Mouse (Mus musculus): Measurements from ENCODE around the gene Faap100. TPM values are rescaled to one million over a fixed set of nuclear protein-coding genes. Genes with fewer than 3 reads are reported as not detected.

Faap100 gene
- polyA plus RNA-seq, 1 experiment from 2014 or later = 47.3 TPM

DNA sequence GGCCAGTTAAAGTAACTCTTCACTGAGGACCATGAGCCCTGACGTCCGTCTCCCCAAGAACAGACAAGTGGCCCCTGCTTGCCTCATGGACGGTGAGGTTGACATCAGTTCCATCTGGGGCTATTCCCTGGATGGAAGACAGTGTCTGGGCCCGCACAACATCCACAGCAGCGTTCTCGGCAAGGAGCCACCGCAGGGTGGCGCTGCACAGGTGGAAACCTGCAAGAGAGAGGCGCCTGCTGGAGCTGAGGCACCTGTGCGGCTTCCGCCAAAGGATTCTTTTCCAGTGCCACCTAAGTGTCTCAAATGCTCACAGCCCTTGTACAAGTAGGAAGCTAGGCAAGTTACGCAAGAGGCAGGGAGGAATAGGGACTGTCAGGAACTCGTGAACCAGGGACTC is 5.5 kb downstream of the Faap100 start:
- Histone ChIP-seq H3K27me3 (no peaks in the 10 kb centered on the region), H3K4me3 (replicated peaks) (no peak overlapping the region), H3K9me3 (no peaks in the 10 kb centered on the region), H3K36me3 (replicated peaks) (peaks cover 76% of the 10 kb centered on the region), H3K27ac (no peak overlapping the region), H3K9ac (no peak overlapping the region), H3K4me2 (no peak overlapping the region), H3K4me1 (peaks cover 19% of the 10 kb centered on the region)
- ATAC-seq (ENCODE audit: low FRiP score) = no peak
- 62% methylated on average over 13 of the region's 13 CpGs for WGBS

DNA sequence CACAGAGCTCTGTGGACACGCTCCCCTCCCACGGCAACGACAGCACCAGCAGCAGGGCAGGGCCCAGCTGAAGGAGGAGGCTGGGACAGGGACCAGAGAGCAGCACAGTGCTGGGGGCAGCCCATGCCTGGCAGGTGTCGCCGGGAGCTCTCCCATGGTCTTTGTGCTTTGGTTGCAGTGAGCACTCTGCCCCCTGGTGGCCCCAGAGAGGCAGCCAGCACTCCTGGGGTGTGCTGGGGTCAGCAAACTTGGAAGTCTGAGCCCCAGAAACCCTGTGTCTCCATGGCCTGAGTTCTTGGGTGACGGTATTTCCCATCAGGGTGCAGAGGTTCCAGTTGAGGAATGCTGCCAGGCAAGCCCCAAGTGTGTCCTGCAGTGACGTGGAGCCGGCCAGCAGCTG is 8.9 kb downstream of the Faap100 start:
- H3K9ac ChIP-seq = 0 out of 2 replicates have a peak overlapping the region, but pooled peaks have one; percentile 5
- H3K4me2 ChIP-seq = no peak overlapping the region
- H3K4me1 ChIP-seq = peaks cover 27% of the 10 kb centered on the region
- peak; percentile 59 for ATAC-seq (ENCODE audit: low FRiP score)
- no peaks in the 10 kb centered on the region for H3K9me3 ChIP-seq
- H3K4me3 ChIP-seq (replicated peaks) = no peak overlapping the region
- no peak overlapping the region for H3K27ac ChIP-seq
- 33% methylated on average over 8 of the region's 8 CpGs for WGBS
- H3K27me3 ChIP-seq = 0 out of 2 replicates have a peak, but pooled peaks cover 3% of the 10 kb centered on the region
- H3K36me3 ChIP-seq (replicated peaks) = peaks cover 54% of the 10 kb centered on the region

DNA sequence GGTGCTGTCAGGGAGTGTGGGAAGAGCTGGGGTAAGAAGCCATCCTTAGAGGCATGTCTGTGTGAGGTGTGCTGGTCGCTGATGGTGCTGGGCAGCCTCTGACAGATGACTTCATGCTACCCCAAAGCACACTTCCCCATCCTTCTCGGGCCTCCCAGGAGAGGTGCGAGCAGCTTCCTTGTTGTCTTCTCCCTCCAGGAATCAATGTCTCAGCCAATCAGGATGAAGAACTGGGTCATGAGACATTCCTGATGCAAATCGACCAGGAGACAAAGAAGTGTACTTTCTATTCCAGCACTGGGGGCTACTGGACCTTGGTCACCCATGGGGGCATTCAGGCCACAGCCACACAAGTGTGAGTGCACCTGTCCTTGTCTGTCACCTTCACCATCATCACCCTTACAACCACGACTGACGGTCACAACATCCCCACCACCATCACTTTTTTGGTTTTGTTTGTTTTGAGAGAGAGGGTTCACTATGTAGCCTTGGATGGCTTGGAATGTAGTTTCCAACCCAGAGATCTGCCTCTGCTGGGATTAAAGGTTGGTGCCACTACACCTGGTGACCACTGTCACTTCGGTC is 12.0 kb downstream of the Faap100 start:
- Histone ChIP-seq H3K4me2 (no peak overlapping the region), H3K27me3 (0 out of 2 replicates have a peak, but pooled peaks cover 3% of the 10 kb centered on the region), H3K9ac (no peak overlapping the region), H3K4me3 (replicated peaks) (no peak overlapping the region), H3K9me3 (no peaks in the 10 kb centered on the region), H3K4me1 (peaks cover 30% of the 10 kb centered on the region), H3K27ac (no peak overlapping the region), H3K36me3 (replicated peaks) (peaks cover 23% of the 10 kb centered on the region)
- 0 out of 2 replicates have a peak, but pooled peaks have one; percentile 10 for ATAC-seq (ENCODE audit: low FRiP score)
- WGBS = 34% methylated on average over 7 of the region's 7 CpGs

DNA sequence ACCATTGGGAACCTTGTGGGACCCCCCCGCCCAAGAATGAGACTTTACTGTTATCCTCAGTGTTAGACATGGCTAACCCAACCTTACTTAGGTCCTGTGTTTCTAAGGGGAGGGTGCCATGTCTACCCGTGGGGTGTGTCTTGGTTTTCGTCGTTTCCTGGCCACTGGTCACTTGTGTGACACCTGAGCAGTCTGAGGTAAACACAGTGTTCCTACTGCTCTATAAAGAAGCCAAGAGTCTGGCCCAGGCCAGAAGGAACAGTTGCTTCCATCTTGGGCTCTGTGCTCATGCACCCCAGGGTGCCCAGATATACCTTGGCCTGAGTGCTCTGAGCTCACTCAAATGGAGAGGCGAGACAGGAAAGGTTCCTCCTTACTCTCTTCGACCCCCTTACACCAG is 15.7 kb downstream of the Faap100 start:
- 0 out of 2 replicates have a peak, but pooled peaks cover 3% of the 10 kb centered on the region for H3K27me3 ChIP-seq
- H3K27ac ChIP-seq = no peak overlapping the region
- 91% methylated on average over 6 of the region's 6 CpGs for WGBS
- H3K9ac ChIP-seq = no peak overlapping the region
- H3K36me3 ChIP-seq (replicated peaks) = no peaks in the 10 kb centered on the region
- H3K9me3 ChIP-seq = no peaks in the 10 kb centered on the region
- ATAC-seq (ENCODE audit: low FRiP score) = no peak
- H3K4me2 ChIP-seq = no peak overlapping the region
- no peak overlapping the region for H3K4me3 ChIP-seq (replicated peaks)
- H3K4me1 ChIP-seq = peaks cover 45% of the 10 kb centered on the region

DNA sequence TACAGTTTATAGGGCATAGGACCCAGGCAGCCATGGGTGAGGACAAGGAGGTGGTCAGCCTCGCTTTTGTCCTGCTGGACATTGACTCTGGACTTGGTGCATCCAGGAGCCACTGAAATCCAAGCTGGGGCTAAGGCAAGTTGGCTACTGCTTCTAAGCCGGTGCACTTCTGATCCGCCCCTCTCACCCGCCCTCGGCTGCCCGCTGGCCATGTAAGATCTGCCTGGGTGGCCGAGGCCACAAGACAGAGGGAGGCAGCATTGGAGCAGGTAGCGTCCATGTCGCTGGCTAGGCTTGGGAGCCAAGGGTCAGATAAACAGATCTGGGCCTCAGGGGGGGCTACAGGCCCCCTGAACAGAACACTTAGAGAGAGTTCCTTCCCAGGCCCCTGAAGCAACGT is 17.3 kb downstream of the Faap100 start, which contains the start of gene Fscn2:
Gene Fscn2 (plus strand): TSS at position 240 of the 400 bp plus-strand sequence.
- ATAC-seq (ENCODE audit: low FRiP score) = no peak
- H3K4me3 ChIP-seq (replicated peaks) = no peak within 1 kb of the TSS
- H3K9me3 ChIP-seq = no peaks in the 10 kb centered on the region
- H3K4me2 ChIP-seq = no peak within 1 kb of the TSS
- H3K9ac ChIP-seq = no peak within 1 kb of the TSS
- H3K27me3 ChIP-seq = 0 out of 2 replicates have a peak, but pooled peaks cover 3% of the 10 kb centered on the region
- no peaks in the 10 kb centered on the region for H3K36me3 ChIP-seq (replicated peaks)
- peaks cover 42% of the 10 kb centered on the region for H3K4me1 ChIP-seq
- 0 out of 2 replicates have a peak within 1 kb of the TSS, but pooled peaks have one; percentile 1 for H3K27ac ChIP-seq
- 67% methylated on average over 10 of the region's 10 CpGs for WGBS

DNA sequence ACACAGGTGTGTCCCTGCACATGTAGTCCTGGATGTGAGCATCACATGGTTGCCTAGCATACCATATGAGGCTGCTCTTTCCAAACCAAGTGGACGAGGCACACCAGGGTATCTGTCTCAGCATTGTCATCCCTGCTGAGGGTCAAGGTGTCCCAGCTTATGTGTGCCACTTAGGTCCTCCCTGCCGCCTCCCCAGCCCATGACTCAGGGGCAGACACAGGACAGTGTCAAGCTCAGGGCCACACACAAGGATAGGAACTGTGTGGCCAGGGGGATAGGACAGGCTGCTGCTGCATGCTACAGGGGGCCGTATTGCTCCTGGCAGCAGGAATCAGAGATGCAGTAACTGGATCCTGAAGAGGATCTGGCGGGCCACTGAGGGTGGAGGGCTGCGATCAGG is 17.8 kb downstream of the Faap100 start:
- Histone ChIP-seq H3K9ac (no peak overlapping the region), H3K36me3 (replicated peaks) (no peaks in the 10 kb centered on the region), H3K4me2 (no peak overlapping the region), H3K4me3 (replicated peaks) (no peak overlapping the region), H3K9me3 (no peaks in the 10 kb centered on the region), H3K27me3 (0 out of 2 replicates have a peak, but pooled peaks cover 3% of the 10 kb centered on the region), H3K27ac (0 out of 2 replicates have a peak overlapping the region, but pooled peaks have one; percentile 1), H3K4me1 (peaks cover 37% of the 10 kb centered on the region)
- 75% methylated on average over 5 of the region's 5 CpGs for WGBS
- no peak for ATAC-seq (ENCODE audit: low FRiP score)

DNA sequence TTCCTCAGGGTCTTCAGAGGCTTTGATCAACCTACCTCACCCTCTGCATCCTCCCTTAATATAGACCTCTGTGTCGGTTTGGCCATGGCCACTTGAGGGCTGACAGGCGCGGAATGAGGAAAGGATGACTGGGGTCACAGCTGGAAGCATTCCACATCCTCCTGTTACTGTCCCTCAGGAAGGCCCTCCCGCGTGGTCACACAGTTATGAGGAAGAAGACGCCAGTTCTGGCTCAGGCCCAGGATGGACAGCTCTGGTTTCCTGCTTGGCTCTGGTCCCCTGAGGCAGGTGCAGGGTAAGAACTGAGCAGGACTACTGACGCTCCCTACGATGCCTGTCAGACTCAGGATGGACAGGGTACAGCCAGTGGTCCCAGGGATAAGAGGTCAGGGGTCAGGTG is 18.5 kb downstream of the Faap100 start:
- no peak overlapping the region for H3K4me2 ChIP-seq
- ATAC-seq (ENCODE audit: low FRiP score) = no peak
- H3K36me3 ChIP-seq (replicated peaks) = no peaks in the 10 kb centered on the region
- no peak overlapping the region for H3K4me3 ChIP-seq (replicated peaks)
- no peaks in the 10 kb centered on the region for H3K9me3 ChIP-seq
- H3K9ac ChIP-seq = no peak overlapping the region
- peaks cover 35% of the 10 kb centered on the region for H3K4me1 ChIP-seq
- WGBS = 66% methylated on average over 8 of the region's 8 CpGs
- H3K27me3 ChIP-seq = 0 out of 2 replicates have a peak, but pooled peaks cover under 1% of the 10 kb centered on the region
- no peak overlapping the region for H3K27ac ChIP-seq

DNA sequence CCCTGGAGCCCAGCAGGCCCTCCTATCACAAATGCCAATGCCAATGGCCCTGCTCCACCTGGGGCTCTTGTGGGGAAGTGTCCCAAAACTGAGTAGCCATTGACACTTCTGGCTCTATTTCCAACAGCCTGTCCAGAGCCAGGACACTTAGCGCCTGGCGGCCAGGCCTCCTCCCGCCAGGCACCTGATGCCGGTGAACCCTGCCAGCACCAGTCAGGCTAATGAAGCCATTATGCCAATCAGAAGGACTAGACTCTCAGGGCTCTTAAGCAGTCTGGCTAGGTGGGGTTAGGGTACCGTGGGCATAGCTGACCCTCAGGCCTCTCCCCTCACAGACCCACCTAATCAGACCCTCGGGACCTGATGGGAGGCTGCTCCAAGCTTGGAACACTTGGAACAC is 19.2 kb downstream of the Faap100 start:
- H3K4me3 ChIP-seq (replicated peaks) = no peak overlapping the region
- no peak overlapping the region for H3K27ac ChIP-seq
- H3K36me3 ChIP-seq (replicated peaks) = no peaks in the 10 kb centered on the region
- ATAC-seq (ENCODE audit: low FRiP score) = no peak
- no peaks in the 10 kb centered on the region for H3K9me3 ChIP-seq
- H3K4me2 ChIP-seq = no peak overlapping the region
- no peak overlapping the region for H3K9ac ChIP-seq
- H3K27me3 ChIP-seq = no peaks in the 10 kb centered on the region
- WGBS = 78% methylated on average over 6 of the region's 6 CpGs
- H3K4me1 ChIP-seq = peaks cover 35% of the 10 kb centered on the region

DNA sequence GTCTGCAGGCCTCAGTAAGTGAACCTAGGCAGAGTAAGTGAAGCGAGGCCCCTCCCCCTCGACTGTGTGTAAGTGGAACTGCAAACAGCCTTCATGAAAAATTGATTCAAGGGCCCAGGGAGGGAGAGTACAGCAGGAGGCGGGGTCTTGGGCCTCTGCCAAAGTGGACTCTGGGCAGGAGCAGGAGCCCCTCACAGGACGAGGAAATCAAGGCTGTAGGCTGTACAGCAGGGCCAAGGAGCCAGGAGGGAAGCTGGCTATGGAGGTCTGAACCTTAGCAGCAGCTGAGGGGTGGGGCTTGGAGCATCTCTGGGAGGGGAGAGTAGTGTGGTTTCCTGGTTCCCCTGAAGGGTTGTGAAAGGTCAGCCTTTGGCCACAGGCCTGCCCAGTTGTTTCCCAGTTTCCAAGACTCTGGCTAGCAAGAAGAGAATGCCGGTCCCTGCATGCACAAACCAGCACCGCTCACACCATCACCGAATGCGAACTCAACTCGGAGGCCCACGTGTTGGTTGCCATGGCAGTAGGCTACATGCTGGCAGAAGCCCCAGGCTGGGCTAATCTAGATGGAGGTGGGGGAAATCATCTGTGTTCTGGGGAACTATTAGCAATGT is 20.7 kb downstream of the Faap100 start:
- peak overlapping the region; percentile 39 for H3K4me2 ChIP-seq
- no peaks in the 10 kb centered on the region for H3K9me3 ChIP-seq
- H3K36me3 ChIP-seq (replicated peaks) = no peaks in the 10 kb centered on the region
- H3K4me1 ChIP-seq = peaks cover 44% of the 10 kb centered on the region
- peak overlapping the region; percentile 44 for H3K9ac ChIP-seq
- H3K4me3 ChIP-seq (replicated peaks) = 0 out of 2 replicates have a peak overlapping the region, but pooled peaks have one; percentile 1
- peak; percentile 79 for ATAC-seq (ENCODE audit: low FRiP score)
- H3K27me3 ChIP-seq = no peaks in the 10 kb centered on the region
- WGBS = 15% methylated on average over 10 of the region's 10 CpGs
- H3K27ac ChIP-seq = peak overlapping the region; percentile 95

DNA sequence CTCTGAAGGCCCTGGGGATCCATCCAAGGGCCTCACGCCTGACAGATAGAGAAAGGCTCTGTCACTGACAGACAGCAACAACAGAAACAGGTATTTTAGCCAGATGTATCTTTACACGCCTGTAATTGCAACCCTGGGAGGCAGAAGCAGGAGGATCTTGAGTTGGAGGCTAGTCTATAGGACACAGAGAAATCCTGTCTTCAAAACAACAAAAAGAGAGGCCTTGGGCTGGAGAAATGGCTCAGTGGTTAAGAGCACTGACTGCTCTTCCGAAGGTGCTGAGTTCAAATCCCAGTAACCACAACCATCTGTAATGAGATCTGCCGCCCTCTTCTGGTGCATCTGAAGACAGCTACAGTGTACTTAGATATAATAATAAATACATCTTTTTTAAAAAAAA is 21.7 kb downstream of the Faap100 start:
- Histone ChIP-seq H3K4me3 (replicated peaks) (no peak overlapping the region), H3K9me3 (no peaks in the 10 kb centered on the region), H3K9ac (no peak overlapping the region), H3K27me3 (no peaks in the 10 kb centered on the region), H3K4me2 (no peak overlapping the region), H3K36me3 (replicated peaks) (no peaks in the 10 kb centered on the region), H3K4me1 (peaks cover 51% of the 10 kb centered on the region), H3K27ac (0 out of 2 replicates have a peak overlapping the region, but pooled peaks have one; percentile 2)
- no peak for ATAC-seq (ENCODE audit: low FRiP score)
- WGBS = 95% methylated on average over 4 of the region's 4 CpGs

DNA sequence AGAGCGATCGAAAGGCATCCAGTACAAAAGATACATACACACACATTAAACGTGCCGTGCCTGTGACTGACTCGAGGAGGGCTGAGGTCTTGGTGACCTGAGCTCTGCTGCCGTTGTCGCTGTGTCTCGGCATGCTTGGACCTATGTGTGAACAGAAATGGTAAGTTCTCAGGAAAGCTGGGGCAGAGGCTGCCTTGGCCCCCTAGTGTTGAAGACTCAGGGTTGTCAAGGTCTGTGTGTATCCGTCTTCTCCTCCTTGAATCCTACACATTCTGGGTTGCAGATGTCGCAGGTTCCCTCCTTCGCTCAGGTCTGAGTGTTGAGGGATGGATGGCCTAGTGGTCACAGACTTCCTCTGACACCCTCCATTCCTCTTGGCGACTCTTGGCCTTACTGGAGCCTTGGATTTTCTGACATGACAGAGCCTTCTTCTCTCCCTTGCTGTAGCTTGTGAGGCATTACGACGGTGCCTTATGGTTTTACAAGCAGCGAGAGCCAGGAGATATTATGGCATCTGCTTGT is 22.2 kb downstream of the Faap100 start:
- 84% methylated on average over 15 of the region's 15 CpGs for WGBS

DNA sequence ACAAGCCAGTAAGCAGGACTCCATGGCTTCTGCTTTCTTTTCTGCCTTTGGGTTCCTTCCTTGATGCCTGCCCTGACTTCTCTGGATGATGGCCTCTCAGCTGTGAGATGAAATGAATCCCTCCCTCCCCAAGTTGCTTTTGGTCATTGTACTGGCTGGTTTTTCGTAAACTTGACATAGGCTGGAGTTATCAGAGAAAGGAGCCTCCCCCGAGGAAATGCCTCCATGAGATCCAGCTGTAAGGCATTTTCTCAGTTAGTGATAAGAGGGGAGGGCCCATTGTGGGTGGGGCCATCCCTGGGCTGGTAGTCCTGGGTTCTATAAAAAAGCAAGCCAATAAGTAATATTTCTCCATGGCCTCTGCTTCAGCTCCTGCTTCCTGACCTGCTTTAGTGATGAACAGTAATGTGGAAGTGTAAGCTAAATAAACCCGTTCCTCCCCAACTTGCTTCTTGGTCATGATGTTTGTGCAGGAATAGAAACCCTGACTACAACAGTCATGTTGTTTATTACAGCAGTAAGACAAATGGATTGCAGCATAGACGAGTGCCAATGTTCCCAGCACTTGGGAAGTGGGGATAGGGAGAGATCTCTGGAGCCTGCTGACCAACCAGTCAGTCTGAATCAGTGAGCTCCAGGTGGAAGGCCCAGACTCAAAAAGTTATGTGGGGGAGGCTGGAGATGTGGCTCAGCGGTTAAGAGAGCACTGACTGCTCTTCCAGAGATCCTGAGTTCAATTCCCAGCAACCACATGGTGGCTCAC is 23.1 kb downstream of the Faap100 start:
- H3K27ac ChIP-seq = no peak overlapping the region
- no peaks in the 10 kb centered on the region for H3K9me3 ChIP-seq
- H3K4me1 ChIP-seq = peaks cover 57% of the 10 kb centered on the region
- H3K27me3 ChIP-seq = no peaks in the 10 kb centered on the region
- H3K9ac ChIP-seq = no peak overlapping the region
- H3K4me3 ChIP-seq (replicated peaks) = no peak overlapping the region
- no peak overlapping the region for H3K4me2 ChIP-seq
- no peaks in the 10 kb centered on the region for H3K36me3 ChIP-seq (replicated peaks)
- ATAC-seq (ENCODE audit: low FRiP score) = no peak
- 87% methylated on average over 5 of the region's 5 CpGs for WGBS

More for the DNA sequence above, 22.2 kb downstream of the Faap100 start:
- no peak overlapping the region for H3K9ac ChIP-seq
- peaks cover 50% of the 10 kb centered on the region for H3K4me1 ChIP-seq
- no peaks in the 10 kb centered on the region for H3K9me3 ChIP-seq
- no peak for ATAC-seq (ENCODE audit: low FRiP score)
- no peaks in the 10 kb centered on the region for H3K27me3 ChIP-seq
- no peak overlapping the region for H3K4me3 ChIP-seq (replicated peaks)
- no peak overlapping the region for H3K27ac ChIP-seq
- no peak overlapping the region for H3K4me2 ChIP-seq
- no peaks in the 10 kb centered on the region for H3K36me3 ChIP-seq (replicated peaks)
